Mouse (Mus musculus) stomach, postnatal 0 days (tissue): ENCODE data around the gene Mrs2. TPM values are rescaled to one million over a fixed set of nuclear protein-coding genes. Genes with fewer than 3 reads are reported as not detected.

Source experiments
- ATAC-seq: fragments of 200-750 bp; cut with Nextera tagmentation; 2 replicates; pipeline ENCODE4 v1.8.0; 2017; ENCODE audit not compliant: low FRiP score, low TSS enrichment
- DNase-seq: peaks from one replicate; pipeline ENCODE4 v3.0.0-alpha.2; 2016; ENCODE audit warnings: low spot score
- H3K27ac ChIP-seq: fragments of 300-500 bp; sonication (generic); replicated peaks from 2 replicates; pipeline ENCODE4 v1.5.1; 2014; ENCODE audit warnings: mild to moderate bottlenecking, control low read depth
- H3K27me3 ChIP-seq: fragments of 300-500 bp; sonication (generic); 2 replicates; pipeline ENCODE4 v1.6.1; 2014; ENCODE audit warnings: low read length; ENCODE audit not compliant: control insufficient read depth, insufficient read depth
- H3K36me3 ChIP-seq: fragments of 300-500 bp; sonication (generic); 2 replicates; pipeline ENCODE4 v1.6.1; 2014; ENCODE audit warnings: low read length, mixed read lengths; ENCODE audit not compliant: control insufficient read depth, insufficient read depth
- H3K4me1 ChIP-seq: fragments of 300-500 bp; sonication (generic); replicated peaks from 2 replicates; pipeline ENCODE4 v1.6.1; 2014; ENCODE audit warnings: antibody characterized with exemption; ENCODE audit not compliant: control insufficient read depth, insufficient read depth
- H3K4me2 ChIP-seq: fragments of 300-500 bp; sonication (generic); replicated peaks from 2 replicates; pipeline ENCODE4 v1.6.1; 2014; ENCODE audit warnings: low read depth, mild to moderate bottlenecking, control low read depth, moderate library complexity
- H3K4me3 ChIP-seq: fragments of 300-500 bp; sonication (generic); 2 replicates; pipeline ENCODE4 v1.5.1; 2014; ENCODE audit warnings: low read depth, low read length, control low read depth
- H3K9ac ChIP-seq: fragments of 300-500 bp; sonication (generic); 2 replicates; pipeline ENCODE4 v1.6.1; 2014; ENCODE audit warnings: mild to moderate bottlenecking, low read length, control low read depth, mixed read lengths
- H3K9me3 ChIP-seq: fragments of 300-500 bp; sonication (generic); 2 replicates; pipeline ENCODE4 v1.6.1; 2016; ENCODE audit warnings: low read length; ENCODE audit not compliant: control insufficient read depth
- CTCF ChIP-seq: IDR thresholded peaks from 2 replicates; pipeline ENCODE4 v1.5.1; 2016; ENCODE audit warnings: antibody characterized with exemption, low read depth, mild to moderate bottlenecking, moderate library complexity
- EP300 ChIP-seq: optimal IDR thresholded peaks from 2 replicates; pipeline ENCODE3; 2016; ENCODE audit warnings: antibody characterized with exemption
- WGBS: fragments of 180-500 bp; shearing (Covaris S2); extraction: QIAGEN DNeasy Blood & Tissue Kit; methylation state at CpG from one replicate; pipeline ENCODE4 v1.1.7; 2014; 5-methylcytosine and 5-hydroxymethylcytosine counted together
- polyA plus RNA-seq: library from polyadenylated mRNA; unstranded; fragments of >200 nt; fragmentation: Nextera tagmentation; extraction: Ambion mirVana; gene quantifications from 2 replicates; pipeline ENCODE4 v1.2.1, GENCODE M21; 2015

Gene Mrs2
- polyA plus RNA-seq, 1 experiment from 2014 or later = 13.9 TPM

GRCm38 (mm10) chr13:24947158-24947557 is 73.0 kb downstream of the Mrs2 start:
- Histone ChIP-seq H3K27me3 (no peaks in the 10 kb centered on the region), H3K27ac (no peak overlapping the region), H3K4me2 (no peak overlapping the region), H3K36me3 (no peaks in the 10 kb centered on the region), H3K4me3 (no peak overlapping the region), H3K9ac (no peak overlapping the region), H3K9me3 (no peaks in the 10 kb centered on the region), H3K4me1 (no peaks in the 10 kb centered on the region)
- 55% methylated on average over 5 of the region's 5 CpGs for whole genome bisulfite sequencing
- TF ChIP-seq CTCF (no peak), EP300 (no peak)
- ATAC-seq (no peak), DNase-seq (no peak)

DNA sequence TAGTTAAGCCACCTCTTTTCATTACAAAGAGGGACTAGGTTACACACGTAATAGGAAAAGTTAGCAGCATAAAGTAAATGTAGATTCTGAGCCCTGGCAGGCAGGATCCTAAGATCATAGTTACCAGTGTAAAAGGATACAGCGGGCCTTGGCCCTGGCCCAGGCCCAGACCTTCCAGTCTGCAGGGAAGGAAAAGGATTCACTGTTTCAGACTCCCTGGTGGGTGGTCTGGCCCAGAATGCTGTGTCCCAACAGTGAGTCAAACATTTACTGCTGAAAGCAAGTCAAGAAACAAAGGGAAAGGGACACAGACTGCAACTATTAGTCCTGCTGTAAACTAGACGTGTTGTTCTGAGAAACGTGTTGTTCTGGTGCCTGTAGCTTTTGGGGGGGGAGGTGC is 74.6 kb downstream of the Mrs2 start:
- Histone ChIP-seq H3K4me2 (no peak overlapping the region), H3K27ac (no peak overlapping the region), H3K36me3 (no peaks in the 10 kb centered on the region), H3K9me3 (no peaks in the 10 kb centered on the region), H3K9ac (no peak overlapping the region), H3K27me3 (no peaks in the 10 kb centered on the region), H3K4me3 (no peak overlapping the region), H3K4me1 (no peaks in the 10 kb centered on the region)
- peak; percentile 26; the same call in 1 of the 2 replicates for ATAC-seq
- no peak for DNase-seq
- 19% methylated on average over 4 of the region's 4 CpGs for WGBS
- TF ChIP-seq EP300 (no peak), CTCF (no peak)

DNA sequence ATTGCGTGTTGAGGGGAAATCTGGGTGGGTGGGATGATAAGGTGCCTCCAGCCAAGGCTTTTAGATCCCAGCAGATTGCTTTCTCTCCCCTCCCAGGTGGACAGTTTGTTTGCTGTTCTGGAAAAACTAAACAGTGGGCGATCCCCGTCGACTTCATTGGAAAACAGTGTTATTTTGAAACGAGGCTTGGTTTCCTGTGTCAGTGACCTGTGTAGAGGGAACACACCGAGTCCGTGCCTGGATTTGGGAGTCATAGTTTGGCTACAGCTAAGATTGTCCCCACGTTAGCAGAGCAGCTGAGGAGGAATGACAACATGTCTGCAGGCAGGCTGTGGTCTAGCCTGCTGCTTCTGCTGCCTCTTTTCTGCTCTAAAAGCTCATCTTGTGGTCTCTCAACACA is 76.9 kb downstream of the Mrs2 start:
- H3K9ac ChIP-seq = no peak overlapping the region
- no peak for ATAC-seq

GRCm38 (mm10) chr13:24942512-24943282 is 77.5 kb downstream of the Mrs2 start, which contains the start of gene Gpld1:
Gene Gpld1, plus strand, starts transcription at chr13:24943152.
- TF ChIP-seq CTCF = no peak
- TF ChIP-seq EP300 = no peak
- 53% methylated on average over 17 of the region's 17 CpGs for WGBS
- Histone ChIP-seq H3K9me3 (no peaks in the 10 kb centered on the region), H3K27ac (no peak within 1 kb of the TSS), H3K4me3 (0 out of 2 replicates have a peak within 1 kb of the TSS, but pooled peaks have one; percentile 4), H3K27me3 (no peaks in the 10 kb centered on the region), H3K9ac (no peak within 1 kb of the TSS), H3K4me2 (no peak within 1 kb of the TSS), H3K4me1 (no peaks in the 10 kb centered on the region), H3K36me3 (no peaks in the 10 kb centered on the region)
- ATAC-seq = no peak
- no peak for DNase-seq

More for the DNA sequence above, 76.9 kb downstream of the Mrs2 start:
- no peak for DNase-seq
- no peaks in the 10 kb centered on the region for H3K27me3 ChIP-seq
- no peaks in the 10 kb centered on the region for H3K36me3 ChIP-seq
- H3K27ac ChIP-seq = no peak overlapping the region
- no peak overlapping the region for H3K4me2 ChIP-seq
- no peaks in the 10 kb centered on the region for H3K9me3 ChIP-seq
- H3K4me1 ChIP-seq = no peaks in the 10 kb centered on the region
- WGBS = 59% methylated on average over 8 of the region's 8 CpGs
- no peak overlapping the region for H3K4me3 ChIP-seq
- no peak for TF ChIP-seq CTCF
- TF ChIP-seq EP300 = no peak

DNA sequence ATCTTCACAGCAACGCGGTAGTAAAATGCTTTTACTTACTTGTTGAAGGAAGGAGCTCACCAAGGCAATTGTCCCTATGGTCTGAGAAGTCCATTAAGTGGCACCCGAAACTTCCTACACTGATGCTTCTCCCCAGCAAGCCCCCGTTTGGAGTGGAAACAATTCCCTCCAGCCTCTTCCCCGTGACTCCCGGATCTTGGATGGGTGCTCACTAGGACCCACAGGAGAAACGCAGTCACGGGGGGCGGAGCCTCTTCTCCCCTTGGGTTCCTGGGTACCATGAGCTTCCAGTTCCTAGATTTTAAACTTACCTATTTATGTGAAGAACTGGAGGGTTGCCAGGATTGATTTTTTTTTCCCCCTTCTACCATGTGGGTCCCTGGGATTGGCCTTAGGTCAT is 80.7 kb downstream of the Mrs2 start:
- Histone ChIP-seq H3K4me1 (no peaks in the 10 kb centered on the region), H3K27me3 (no peaks in the 10 kb centered on the region), H3K27ac (no peak overlapping the region), H3K4me2 (no peak overlapping the region), H3K4me3 (no peak overlapping the region), H3K9me3 (no peaks in the 10 kb centered on the region), H3K9ac (no peak overlapping the region), H3K36me3 (no peaks in the 10 kb centered on the region)
- 84% methylated on average over 9 of the region's 9 CpGs for WGBS
- no peak for ATAC-seq
- TF ChIP-seq EP300 (no peak), CTCF (no peak)
- no peak for DNase-seq

GRCm38 (mm10) chr13:24938683-24939082 is 81.5 kb downstream of the Mrs2 start:
- peak; percentile 63 for ATAC-seq

More at GRCm38 (mm10) chr13:24938683-24939082, 81.5 kb downstream of the Mrs2 start:
- TF ChIP-seq EP300 (no peak), CTCF (peak; percentile 87)
- H3K4me2 ChIP-seq = 0 out of 2 replicates have a peak overlapping the region, but pooled peaks have one; percentile 75
- H3K36me3 ChIP-seq = no peaks in the 10 kb centered on the region
- H3K4me1 ChIP-seq = no peaks in the 10 kb centered on the region
- 35% methylated on average over 9 of the region's 9 CpGs for WGBS
- H3K9me3 ChIP-seq = no peaks in the 10 kb centered on the region
- peak; percentile 79 for DNase-seq
- H3K4me3 ChIP-seq = no peak overlapping the region
- no peak overlapping the region for H3K27ac ChIP-seq
- H3K27me3 ChIP-seq = no peaks in the 10 kb centered on the region
- no peak overlapping the region for H3K9ac ChIP-seq
